Mouse (Mus musculus) E14TG2a.4 (cell line): ENCODE measurements around the gene Sdk2.
A peak's percentile ranks its signal among the peaks of the same experiment; 100 is the strongest.

Source experiments
- CTCF ChIP-seq: conservative IDR thresholded peaks from 2 replicates; pipeline ENCODE4 v1.5.1; 2014; ENCODE audit warnings: low read length
- POU5F1 ChIP-seq: IDR thresholded peaks from 2 replicates; pipeline ENCODE4 v1.6.1; 2014; ENCODE audit warnings: low read length, borderline replicate concordance

- TF ChIP-seq CTCF = peak; percentile 71
- no peak; the same call in 1 of the 2 replicates for TF ChIP-seq POU5F1
These were observed 256.0 kb downstream of the Sdk2 start for GRCm38 (mm10) chr11:113810638-113811545.
